Mouse (Mus musculus): ENCODE data around the gene Cmss1.

Cmss1 gene

GRCm38 (mm10) chr16:57346258-57346657, 260.4 kb downstream of the Cmss1 start:
- DNase-seq (ENCODE audit: low read depth, low spot score): no peak

GRCm38 (mm10) chr16:57340613-57340898, 266.1 kb downstream of the Cmss1 start:
- no peak for DNase-seq (ENCODE audit: low read depth, low spot score)

GRCm38 (mm10) chr16:57339765-57340612, 266.7 kb downstream of the Cmss1 start:
- DNase-seq (ENCODE audit: low read depth, low spot score): no peak

GRCm38 (mm10) chr16:57336770-57337423, 269.8 kb downstream of the Cmss1 start:
- DNase-seq (ENCODE audit: low read depth, low spot score): no peak

- DNase-seq (ENCODE audit: low read depth, low spot score): no peak
Measured at GRCm38 (mm10) chr16:57332301-57332700, 274.4 kb downstream of the Cmss1 start.

GRCm38 (mm10) chr16:57330111-57330510, 276.6 kb downstream of the Cmss1 start:
- DNase-seq (ENCODE audit: low read depth, low spot score): no peak

- no peak for DNase-seq (ENCODE audit: low read depth, low spot score)
Measured at GRCm38 (mm10) chr16:57329028-57329427, 277.6 kb downstream of the Cmss1 start.

- DNase-seq (ENCODE audit: low read depth, low spot score): no peak
Measured at GRCm38 (mm10) chr16:57326996-57327395, 279.7 kb downstream of the Cmss1 start.

GRCm38 (mm10) chr16:57319284-57320124, 287.2 kb downstream of the Cmss1 start:
- no peak for DNase-seq (ENCODE audit: low read depth, low spot score)

GRCm38 (mm10) chr16:57318637-57319125, 288.0 kb downstream of the Cmss1 start:
- no peak for DNase-seq (ENCODE audit: low read depth, low spot score)

- DNase-seq (ENCODE audit: low read depth, low spot score): no peak
Measured at GRCm38 (mm10) chr16:57317882-57318636, 288.6 kb downstream of the Cmss1 start.

GRCm38 (mm10) chr16:57317127-57317526, 289.5 kb downstream of the Cmss1 start:
- DNase-seq (ENCODE audit: low read depth, low spot score): no peak

GRCm38 (mm10) chr16:57315026-57315425, 291.6 kb downstream of the Cmss1 start:
- no peak for DNase-seq (ENCODE audit: low read depth, low spot score)

- no peak for DNase-seq (ENCODE audit: low read depth, low spot score)
Measured at GRCm38 (mm10) chr16:57314236-57314635, 292.4 kb downstream of the Cmss1 start.

- DNase-seq (ENCODE audit: low read depth, low spot score): no peak
Measured at GRCm38 (mm10) chr16:57313487-57313886, 293.2 kb downstream of the Cmss1 start.

GRCm38 (mm10) chr16:57312130-57312529, 294.5 kb downstream of the Cmss1 start:
- no peak for DNase-seq (ENCODE audit: low read depth, low spot score)

GRCm38 (mm10) chr16:57305463-57305862, 301.2 kb downstream of the Cmss1 start:
- DNase-seq (ENCODE audit: low read depth, low spot score): no peak

- DNase-seq (ENCODE audit: low read depth, low spot score): no peak
Measured at GRCm38 (mm10) chr16:57303716-57304115, 302.9 kb downstream of the Cmss1 start.

GRCm38 (mm10) chr16:57302792-57303698, 303.6 kb downstream of the Cmss1 start:
- no peak for DNase-seq (ENCODE audit: low read depth, low spot score)

- DNase-seq (ENCODE audit: low read depth, low spot score): no peak
Measured at GRCm38 (mm10) chr16:57301512-57302115, 305.1 kb downstream of the Cmss1 start.
